Mouse (Mus musculus): ENCODE results near the gene Tert. TPM values are rescaled to one million over a fixed set of nuclear protein-coding genes. Genes with fewer than 3 reads are reported as not detected.

Gene Tert
- 6.4 and 7.3 TPM in 2 replicates for polyA plus RNA-seq (2015; fragmentation: Nextera tagmentation; extraction: Ambion mirVana)

GRCm38 (mm10) chr13:73626745-73627549, at the start of gene Tert:
TSS of gene Tert (plus strand) at chr13:73626911.
- no peak within 1 kb of the TSS for H3K27ac ChIP-seq (replicated peaks)
- 0 out of 2 replicates have a peak, but pooled peaks cover 8% of the 10 kb centered on the region for H3K36me3 ChIP-seq
- H3K4me3 ChIP-seq = peak within 1 kb of the TSS; percentile 48
- peak within 1 kb of the TSS; percentile 88 for H3K4me2 ChIP-seq (replicated peaks)
- peak within 1 kb of the TSS; percentile 63 for H3K9ac ChIP-seq (replicated peaks)
- WGBS = 9% methylated on average over 47 of the region's 47 CpGs
- H3K9me3 ChIP-seq = no peaks in the 10 kb centered on the region
- no peaks in the 10 kb centered on the region for H3K27me3 ChIP-seq
- peak; percentile 79 for ATAC-seq (replicated peaks)
- H3K4me1 ChIP-seq = peaks cover 34% of the 10 kb centered on the region

GRCm38 (mm10) chr13:73577277-73577676, 49.4 kb upstream of the Tert start:
- Histone ChIP-seq H3K36me3 (no peaks in the 10 kb centered on the region), H3K4me2 (replicated peaks) (no peak overlapping the region), H3K27ac (replicated peaks) (no peak overlapping the region), H3K27me3 (no peaks in the 10 kb centered on the region), H3K9ac (replicated peaks) (no peak overlapping the region), H3K4me1 (no peaks in the 10 kb centered on the region), H3K9me3 (no peaks in the 10 kb centered on the region), H3K4me3 (no peak overlapping the region)
- no peak for ATAC-seq (replicated peaks)
- WGBS = 76% methylated on average over 2 of the region's 2 CpGs

GRCm38 (mm10) chr13:73591488-73591887, 35.2 kb upstream of the Tert start:
- H3K9me3 ChIP-seq = no peaks in the 10 kb centered on the region
- ATAC-seq (replicated peaks) = no peak

GRCm38 (mm10) chr13:73592546-73592945, 34.2 kb upstream of the Tert start:
- H3K27me3 ChIP-seq = no peaks in the 10 kb centered on the region
- 36% methylated on average over 2 of the region's 2 CpGs for WGBS
- H3K4me3 ChIP-seq = no peak overlapping the region
- H3K36me3 ChIP-seq = no peaks in the 10 kb centered on the region
- H3K4me2 ChIP-seq (replicated peaks) = no peak overlapping the region
- no peaks in the 10 kb centered on the region for H3K4me1 ChIP-seq
- H3K9ac ChIP-seq (replicated peaks) = no peak overlapping the region
- no peaks in the 10 kb centered on the region for H3K9me3 ChIP-seq
- no peak for ATAC-seq (replicated peaks)
- H3K27ac ChIP-seq (replicated peaks) = no peak overlapping the region

More at GRCm38 (mm10) chr13:73591488-73591887, 35.2 kb upstream of the Tert start:
- Histone ChIP-seq H3K9ac (replicated peaks) (no peak overlapping the region), H3K27ac (replicated peaks) (no peak overlapping the region), H3K4me3 (no peak overlapping the region), H3K36me3 (no peaks in the 10 kb centered on the region), H3K27me3 (no peaks in the 10 kb centered on the region), H3K4me2 (replicated peaks) (no peak overlapping the region), H3K4me1 (no peaks in the 10 kb centered on the region)
- 88% methylated on average over 3 of the region's 3 CpGs for WGBS

- 83% methylated on average over 4 of the region's 4 CpGs for WGBS
- no peak overlapping the region for H3K9ac ChIP-seq (replicated peaks)
- no peak for ATAC-seq (replicated peaks)
- no peaks in the 10 kb centered on the region for H3K27me3 ChIP-seq
- H3K4me2 ChIP-seq (replicated peaks) = no peak overlapping the region
- no peak overlapping the region for H3K27ac ChIP-seq (replicated peaks)
- no peaks in the 10 kb centered on the region for H3K4me1 ChIP-seq
- no peaks in the 10 kb centered on the region for H3K36me3 ChIP-seq
- no peaks in the 10 kb centered on the region for H3K9me3 ChIP-seq
- no peak overlapping the region for H3K4me3 ChIP-seq
Measured at GRCm38 (mm10) chr13:73596276-73596675, 30.4 kb upstream of the Tert start.

- Histone ChIP-seq H3K9ac (replicated peaks) (no peak overlapping the region), H3K36me3 (no peaks in the 10 kb centered on the region), H3K27me3 (no peaks in the 10 kb centered on the region), H3K4me3 (no peak overlapping the region), H3K9me3 (no peaks in the 10 kb centered on the region), H3K27ac (replicated peaks) (no peak overlapping the region), H3K4me1 (peaks cover 16% of the 10 kb centered on the region), H3K4me2 (replicated peaks) (no peak overlapping the region)
- no peak for ATAC-seq (replicated peaks)
- WGBS = 88% methylated on average over 4 of the region's 4 CpGs
Measured at GRCm38 (mm10) chr13:73600217-73600616, 26.5 kb upstream of the Tert start.

GRCm38 (mm10) chr13:73603046-73603445, 23.7 kb upstream of the Tert start:
- Histone ChIP-seq H3K4me3 (peak overlapping the region; percentile 89), H3K4me2 (replicated peaks) (peak overlapping the region; percentile 80), H3K4me1 (peaks cover 23% of the 10 kb centered on the region), H3K9me3 (no peaks in the 10 kb centered on the region), H3K27me3 (no peaks in the 10 kb centered on the region), H3K9ac (replicated peaks) (peak overlapping the region; percentile 92), H3K27ac (replicated peaks) (no peak overlapping the region), H3K36me3 (peaks cover 19% of the 10 kb centered on the region)
- WGBS = 54% methylated on average over 4 of the region's 4 CpGs
- peak; percentile 14; the same call in 1 of the 2 replicates for ATAC-seq (replicated peaks)

- peak within 1 kb of the TSS; percentile 80 for H3K4me2 ChIP-seq (replicated peaks)
- H3K4me3 ChIP-seq = peak within 1 kb of the TSS; percentile 89
- peak within 1 kb of the TSS; percentile 92 for H3K9ac ChIP-seq (replicated peaks)
- H3K36me3 ChIP-seq = peaks cover 23% of the 10 kb centered on the region
- peak; percentile 98 for ATAC-seq (replicated peaks)
- H3K27me3 ChIP-seq = no peaks in the 10 kb centered on the region
- H3K4me1 ChIP-seq = peaks cover 23% of the 10 kb centered on the region
- no peaks in the 10 kb centered on the region for H3K9me3 ChIP-seq
- H3K27ac ChIP-seq (replicated peaks) = peak within 1 kb of the TSS; percentile 84
- WGBS = under 1% methylated on average over 53 of the region's 53 CpGs
Measured at GRCm38 (mm10) chr13:73603522-73604155, 23.1 kb upstream of the Tert start, which contains the start of gene Clptm1l. TSS of gene Clptm1l (plus strand) at chr13:73604006.

- peak overlapping the region; percentile 89 for H3K4me3 ChIP-seq
- peaks cover 23% of the 10 kb centered on the region for H3K4me1 ChIP-seq
- no peaks in the 10 kb centered on the region for H3K27me3 ChIP-seq
- WGBS = 4% methylated on average over 39 of the region's 39 CpGs
- H3K4me2 ChIP-seq (replicated peaks) = peak overlapping the region; percentile 80
- peaks cover 30% of the 10 kb centered on the region for H3K36me3 ChIP-seq
- no peaks in the 10 kb centered on the region for H3K9me3 ChIP-seq
- peak overlapping the region; percentile 84 for H3K27ac ChIP-seq (replicated peaks)
- peak; percentile 85 for ATAC-seq (replicated peaks)
- H3K9ac ChIP-seq (replicated peaks) = peak overlapping the region; percentile 92
Measured at GRCm38 (mm10) chr13:73604156-73604957, 22.4 kb upstream of the Tert start.

GRCm38 (mm10) chr13:73618406-73618805, 8.3 kb upstream of the Tert start:
- ATAC-seq (replicated peaks) = no peak
- Histone ChIP-seq H3K27ac (replicated peaks) (no peak overlapping the region), H3K4me3 (no peak overlapping the region), H3K9ac (replicated peaks) (no peak overlapping the region), H3K9me3 (no peaks in the 10 kb centered on the region), H3K36me3 (peaks cover 90% of the 10 kb centered on the region), H3K4me2 (replicated peaks) (no peak overlapping the region), H3K27me3 (no peaks in the 10 kb centered on the region), H3K4me1 (no peaks in the 10 kb centered on the region)
- 92% methylated on average over 5 of the region's 5 CpGs for WGBS

GRCm38 (mm10) chr13:73620637-73621036, 6.1 kb upstream of the Tert start:
- Histone ChIP-seq H3K4me3 (no peak overlapping the region), H3K27ac (replicated peaks) (no peak overlapping the region), H3K4me2 (replicated peaks) (no peak overlapping the region), H3K27me3 (no peaks in the 10 kb centered on the region), H3K36me3 (peaks cover 68% of the 10 kb centered on the region), H3K9ac (replicated peaks) (no peak overlapping the region), H3K9me3 (no peaks in the 10 kb centered on the region), H3K4me1 (no peaks in the 10 kb centered on the region)
- no peak for ATAC-seq (replicated peaks)
- 73% methylated on average over 6 of the region's 6 CpGs for WGBS

GRCm38 (mm10) chr13:73626410-73626744, 334 bp upstream of the Tert start:
- Histone ChIP-seq H3K9ac (replicated peaks) (peak overlapping the region; percentile 63), H3K27me3 (no peaks in the 10 kb centered on the region), H3K36me3 (peaks cover 13% of the 10 kb centered on the region; the same call in 1 of the 2 replicates), H3K4me3 (peak overlapping the region; percentile 48), H3K9me3 (no peaks in the 10 kb centered on the region), H3K4me2 (replicated peaks) (peak overlapping the region; percentile 88), H3K27ac (replicated peaks) (no peak overlapping the region), H3K4me1 (peaks cover 34% of the 10 kb centered on the region)
- 38% methylated on average over 6 of the region's 6 CpGs for WGBS
- no peak for ATAC-seq (replicated peaks)
